Mouse (Mus musculus) liver, embryonic 14.5 days (tissue): Measurements from ENCODE around the gene Sh2d3c.

Source experiments
- CTCF ChIP-seq: IDR thresholded peaks from 2 replicates; pipeline ENCODE4 v1.5.1; 2016; ENCODE audit warnings: antibody characterized with exemption, low read depth, control low read depth
- EP300 ChIP-seq: IDR thresholded peaks from 2 replicates; pipeline ENCODE4 v1.6.1; 2016; ENCODE audit warnings: antibody characterized with exemption, low read depth

DNA sequence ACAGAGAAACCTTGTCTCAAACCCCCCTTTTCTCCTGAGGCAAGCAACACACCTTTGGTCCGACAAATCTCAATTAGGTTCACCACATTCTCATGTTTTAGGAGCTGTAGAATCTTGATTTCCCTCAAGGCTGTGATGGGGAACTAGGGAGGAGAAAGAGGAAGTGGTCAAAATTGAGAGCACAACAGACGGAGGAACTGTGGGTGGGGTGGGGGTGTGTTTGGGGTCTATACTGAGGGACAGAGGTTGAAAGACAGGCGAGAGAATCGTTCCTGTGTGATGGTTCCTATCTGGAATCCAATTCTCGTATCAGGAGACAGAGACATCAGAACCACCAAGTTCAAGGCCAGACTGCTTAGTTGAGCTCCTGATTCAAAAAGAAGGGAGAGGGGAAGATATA lies 10.4 kb upstream of the Sh2d3c start:
- TF ChIP-seq CTCF (no peak), EP300 (no peak)
